Mouse (Mus musculus): ENCODE results near the gene Frmd4b.
A peak's percentile ranks its signal among the peaks of the same experiment; 100 is the strongest.
"Not testable (repeated sequence)": the region's sequence is repeated elsewhere in the genome, so short reads cannot be mapped to it uniquely, and the experiment has no call there.

Gene Frmd4b

GRCm38 (mm10) chr6:97463898-97464524 is 153.3 kb downstream of the Frmd4b start:
- no peak for DNase-seq

- DNase-seq, result peak; percentile 74
Measured at GRCm38 (mm10) chr6:97462421-97462820, 154.9 kb downstream of the Frmd4b start.

- DNase-seq, result no peak
Measured at GRCm38 (mm10) chr6:97459112-97459511, 158.2 kb downstream of the Frmd4b start.

- no peak for DNase-seq
Measured at GRCm38 (mm10) chr6:97458358-97458757, 159.0 kb downstream of the Frmd4b start.

- DNase-seq, result peak; percentile 56
Measured at GRCm38 (mm10) chr6:97457954-97458353, 159.4 kb downstream of the Frmd4b start.

- DNase-seq, result peak; percentile 67
Measured at GRCm38 (mm10) chr6:97457210-97457609, 160.1 kb downstream of the Frmd4b start.

GRCm38 (mm10) chr6:97452223-97452622 is 165.1 kb downstream of the Frmd4b start:
- no peak for DNase-seq

GRCm38 (mm10) chr6:97449806-97450205 is 167.5 kb downstream of the Frmd4b start:
- DNase-seq, result no peak

- DNase-seq, result no peak
Measured at GRCm38 (mm10) chr6:97447020-97447419, 170.3 kb downstream of the Frmd4b start.

GRCm38 (mm10) chr6:97444145-97444544 is 173.2 kb downstream of the Frmd4b start:
- no peak for DNase-seq

GRCm38 (mm10) chr6:97443522-97443921 is 173.8 kb downstream of the Frmd4b start:
- DNase-seq, result no peak

- DNase-seq, result peak; percentile 42
Measured at GRCm38 (mm10) chr6:97441357-97441756, 176.0 kb downstream of the Frmd4b start.

- peak; percentile 51 for DNase-seq
Measured at GRCm38 (mm10) chr6:97438918-97439645, 178.3 kb downstream of the Frmd4b start.

GRCm38 (mm10) chr6:97434753-97435152 is 182.6 kb downstream of the Frmd4b start:
- DNase-seq, result peak; percentile 51

- peak; percentile 59 for DNase-seq
Measured at GRCm38 (mm10) chr6:97431309-97432004, 185.9 kb downstream of the Frmd4b start.

GRCm38 (mm10) chr6:97430519-97430918 is 186.8 kb downstream of the Frmd4b start:
- no peak for DNase-seq

- DNase-seq, result no peak
Measured at GRCm38 (mm10) chr6:97429688-97430343, 187.5 kb downstream of the Frmd4b start.

- DNase-seq, result peak; percentile 83
Measured at GRCm38 (mm10) chr6:97419771-97420446, 197.4 kb downstream of the Frmd4b start.

- peak; percentile 38 for DNase-seq
Measured at GRCm38 (mm10) chr6:97416972-97417554, 200.3 kb downstream of the Frmd4b start.

- DNase-seq, result not testable (repeated sequence)
Measured at GRCm38 (mm10) chr6:97415578-97415977, 201.8 kb downstream of the Frmd4b start.

GRCm38 (mm10) chr6:97413453-97413852 is 203.9 kb downstream of the Frmd4b start:
- DNase-seq, result no peak

GRCm38 (mm10) chr6:97412403-97412802 is 204.9 kb downstream of the Frmd4b start:
- DNase-seq, result no peak

Data from layer of hippocampus, adult 9-11 months (tissue).